Mouse (Mus musculus): ENCODE results near the gene Hs3st3b1.

GRCm38 (mm10) chr11:63918321-63919105 is 3.6 kb downstream of the Hs3st3b1 start:
- TF ChIP-seq CTCF (IDR thresholded peaks at IDR 0.05; ENCODE audit: control insufficient read depth, insufficient read depth, low read length) (no peak), POLR2A (IDR thresholded peaks at IDR 0.05; ENCODE audit: borderline replicate concordance, control insufficient read depth, low read depth, low read length) (no peak)

Measured in bone marrow, adult 2 months (tissue).